Mouse (Mus musculus) forebrain, embryonic 12.5 days (tissue): Measurements from ENCODE around the gene Btbd17. TPM values are rescaled to one million over a fixed set of nuclear protein-coding genes. Genes with fewer than 3 reads are reported as not detected.

Source experiments
- ATAC-seq: fragments of 200-750 bp; cut with Nextera tagmentation; 2 replicates; pipeline ENCODE4 v1.8.0; 2017; ENCODE audit warnings: moderate TSS enrichment; ENCODE audit not compliant: low FRiP score
- H3K27ac ChIP-seq: fragments of 300-500 bp; sonication (generic); 2 replicates; pipeline ENCODE4 v1.5.1; 2016; ENCODE audit warnings: mild to moderate bottlenecking
- H3K27me3 ChIP-seq: fragments of 300-500 bp; sonication (generic); 2 replicates; pipeline ENCODE4 v1.6.1; 2016; ENCODE audit warnings: mild to moderate bottlenecking
- H3K36me3 ChIP-seq: fragments of 300-500 bp; sonication (generic); replicated peaks from 2 replicates; pipeline ENCODE4 v1.6.1; 2016; ENCODE audit warnings: mild to moderate bottlenecking
- H3K4me1 ChIP-seq: fragments of 300-500 bp; sonication (generic); 2 replicates; pipeline ENCODE4 v1.6.1; 2016
- H3K4me2 ChIP-seq: fragments of 300-500 bp; sonication (generic); 2 replicates; pipeline ENCODE4 v1.6.1; 2016; ENCODE audit warnings: mild to moderate bottlenecking, moderate library complexity
- H3K4me3 ChIP-seq: fragments of 300-500 bp; sonication (generic); replicated peaks from 2 replicates; pipeline ENCODE4 v1.5.1; 2016; ENCODE audit warnings: mild to moderate bottlenecking
- H3K9ac ChIP-seq: fragments of 300-500 bp; sonication (generic); 2 replicates; pipeline ENCODE4 v1.6.1; 2016; ENCODE audit warnings: mild to moderate bottlenecking
- H3K9me3 ChIP-seq: fragments of 300-500 bp; sonication (generic); 2 replicates; pipeline ENCODE4 v1.6.1; 2016
- WGBS: fragments of 180-500 bp; shearing (Covaris S2); methylation state at CpG from one replicate; pipeline ENCODE4 v1.1.7; 2016; 5-methylcytosine and 5-hydroxymethylcytosine counted together
- polyA plus RNA-seq: library from polyadenylated mRNA; unstranded; fragments of >200 nt; fragmentation: Nextera tagmentation; extraction: Ambion mirVana; gene quantifications from 2 replicates; pipeline ENCODE4 v1.2.1, GENCODE M21; 2016

The Btbd17 gene
- polyA plus RNA-seq, 1 experiment from 2014 or later, result 44.8 TPM

DNA sequence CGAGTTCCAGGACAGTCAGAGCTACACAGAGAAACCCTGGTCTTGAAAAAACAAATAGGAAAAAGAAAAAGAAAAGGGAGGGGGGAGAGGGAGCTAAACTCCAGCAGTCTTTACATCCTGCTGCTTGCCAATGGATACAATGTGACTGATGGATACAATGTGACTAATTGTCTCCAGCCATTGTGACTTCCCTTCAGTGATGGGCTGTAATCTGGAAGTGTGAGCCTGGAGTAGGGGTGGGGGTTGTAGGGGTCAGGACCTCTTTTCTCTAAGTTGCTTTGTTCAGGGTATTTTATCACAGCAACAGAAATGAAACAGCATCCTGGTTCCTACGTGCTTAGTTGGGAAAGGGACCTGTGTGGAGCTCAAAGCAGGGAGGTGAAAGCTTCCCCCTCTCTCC is 23.4 kb upstream of the Btbd17 start:
- no peaks in the 10 kb centered on the region for H3K9me3 ChIP-seq
- H3K27me3 ChIP-seq, result 0 out of 2 replicates have a peak, but pooled peaks cover 13% of the 10 kb centered on the region
- ATAC-seq, result no peak
- no peak overlapping the region for H3K4me2 ChIP-seq
- no peak overlapping the region for H3K27ac ChIP-seq
- no peak overlapping the region for H3K9ac ChIP-seq
- H3K36me3 ChIP-seq, result no peaks in the 10 kb centered on the region
- 23% methylated on average over 2 of the region's 2 CpGs for WGBS
- no peak overlapping the region for H3K4me3 ChIP-seq
- H3K4me1 ChIP-seq, result peaks cover 29% of the 10 kb centered on the region

DNA sequence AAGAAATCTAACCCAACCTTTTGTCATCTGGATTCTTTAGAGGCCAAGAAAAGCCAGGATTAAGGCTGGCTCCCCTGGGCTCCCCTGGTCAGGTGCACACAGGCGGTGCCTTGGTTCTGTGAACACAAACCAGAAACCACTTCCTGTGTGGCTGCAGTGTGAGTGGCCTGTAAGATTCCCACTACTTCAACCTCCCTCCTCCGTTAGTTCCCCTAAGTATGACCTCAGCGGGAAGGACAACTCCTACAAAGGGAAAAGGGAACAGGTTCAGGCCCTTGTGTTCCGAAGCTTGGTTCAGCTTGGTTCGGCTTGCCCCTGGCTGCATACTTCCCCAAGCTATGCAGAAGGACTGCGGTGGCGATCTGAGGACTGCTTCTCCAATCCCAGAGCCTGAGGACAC is 22.4 kb upstream of the Btbd17 start:
- Histone ChIP-seq H3K27ac (no peak overlapping the region), H3K4me3 (no peak overlapping the region), H3K9me3 (no peaks in the 10 kb centered on the region), H3K36me3 (no peaks in the 10 kb centered on the region), H3K4me1 (peaks cover 20% of the 10 kb centered on the region), H3K27me3 (0 out of 2 replicates have a peak, but pooled peaks cover 10% of the 10 kb centered on the region), H3K9ac (no peak overlapping the region), H3K4me2 (no peak overlapping the region)
- WGBS, result 89% methylated on average over 7 of the region's 7 CpGs
- no peak for ATAC-seq

DNA sequence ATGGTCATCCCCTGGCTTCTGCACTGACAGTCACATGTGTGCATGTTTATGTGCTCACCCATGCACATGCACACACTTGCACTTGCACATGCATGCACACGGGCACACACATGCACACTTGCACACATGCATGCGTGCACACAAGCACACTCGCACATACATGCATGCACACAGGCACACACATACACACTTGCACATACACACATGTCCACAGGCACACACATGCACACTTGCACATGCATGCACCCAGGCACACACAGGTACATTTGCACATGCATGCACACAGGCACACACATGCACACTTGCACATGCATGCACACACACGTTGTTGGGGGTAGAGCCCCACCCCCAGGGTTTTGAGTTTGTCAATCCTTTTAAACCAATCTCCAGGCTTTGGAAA is 21.2 kb upstream of the Btbd17 start:
- 89% methylated on average over 4 of the region's 4 CpGs for WGBS
- no peaks in the 10 kb centered on the region for H3K9me3 ChIP-seq
- no peak overlapping the region for H3K9ac ChIP-seq
- H3K4me2 ChIP-seq, result no peak overlapping the region
- no peak overlapping the region for H3K4me3 ChIP-seq
- ATAC-seq, result no peak
- H3K27me3 ChIP-seq, result 0 out of 2 replicates have a peak, but pooled peaks cover 10% of the 10 kb centered on the region
- H3K27ac ChIP-seq, result no peak overlapping the region
- H3K36me3 ChIP-seq, result no peaks in the 10 kb centered on the region
- H3K4me1 ChIP-seq, result peaks cover 12% of the 10 kb centered on the region

DNA sequence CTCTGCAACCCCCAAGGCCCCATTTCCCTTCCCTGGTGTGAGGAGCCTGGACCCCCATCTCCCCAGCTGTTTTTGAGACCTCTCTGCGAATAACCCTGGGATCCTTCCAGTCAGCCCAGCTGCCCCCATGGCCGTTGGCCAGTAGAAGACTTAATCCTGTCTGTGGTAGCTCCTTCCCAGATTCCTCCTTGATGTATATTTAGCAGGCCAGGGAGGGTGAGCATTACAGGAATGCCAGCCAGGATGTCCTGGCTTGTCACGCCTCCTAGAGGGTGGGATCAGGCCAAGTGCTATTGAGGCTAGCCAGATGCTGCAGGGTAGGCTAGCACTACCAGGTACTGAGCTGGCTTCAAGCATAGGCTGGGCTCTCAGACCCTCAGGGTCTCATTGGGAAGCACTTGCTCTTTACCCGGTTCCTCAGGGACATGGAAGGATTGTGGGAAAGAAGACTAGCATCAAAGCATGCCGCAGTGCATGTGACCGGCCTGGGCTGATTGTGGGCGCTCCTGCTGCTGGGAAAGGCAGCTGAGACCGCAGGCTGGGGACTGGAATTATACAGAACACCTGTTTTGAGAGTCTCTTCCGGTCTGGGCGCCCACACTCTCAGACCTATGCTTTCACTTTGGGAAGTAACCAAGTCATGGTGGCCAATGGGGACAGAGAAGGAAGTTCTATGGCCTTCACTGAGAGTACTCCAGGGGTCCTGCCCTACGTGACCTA is 19.3 kb upstream of the Btbd17 start:
- Histone ChIP-seq H3K27ac (no peak overlapping the region), H3K9me3 (no peaks in the 10 kb centered on the region), H3K36me3 (no peaks in the 10 kb centered on the region), H3K27me3 (0 out of 2 replicates have a peak, but pooled peaks cover 6% of the 10 kb centered on the region), H3K4me2 (no peak overlapping the region), H3K9ac (no peak overlapping the region), H3K4me3 (no peak overlapping the region), H3K4me1 (peaks cover 15% of the 10 kb centered on the region)
- no peak for ATAC-seq
- 85% methylated on average over 11 of the region's 11 CpGs for WGBS

DNA sequence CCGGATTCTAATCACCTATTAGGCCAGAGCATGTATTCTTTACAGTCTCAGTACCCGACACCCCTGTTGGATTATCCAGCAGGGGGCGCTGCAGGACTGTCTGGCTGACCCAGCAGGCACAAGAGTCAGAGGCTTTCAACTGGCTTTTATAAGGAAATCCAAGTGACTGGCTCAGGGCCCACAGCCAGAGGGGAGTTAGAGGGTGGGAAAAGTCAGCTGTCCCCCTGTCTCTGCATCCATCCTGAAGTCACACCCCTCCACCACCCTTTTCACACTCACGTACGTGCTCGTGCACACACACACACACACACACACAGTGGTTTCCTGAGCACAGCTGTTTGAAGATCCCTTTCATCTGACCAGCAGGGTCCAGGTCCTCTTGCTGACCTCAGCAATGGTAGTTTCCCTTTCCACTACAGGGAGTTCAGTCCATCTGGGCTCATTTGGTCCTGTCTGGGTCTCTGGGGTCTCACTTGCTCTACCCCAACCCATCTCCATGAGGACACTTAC is 17.0 kb upstream of the Btbd17 start:
- Histone ChIP-seq H3K27me3 (0 out of 2 replicates have a peak, but pooled peaks cover 3% of the 10 kb centered on the region), H3K9ac (no peak overlapping the region), H3K4me1 (peaks cover 11% of the 10 kb centered on the region), H3K9me3 (no peaks in the 10 kb centered on the region), H3K4me3 (no peak overlapping the region), H3K27ac (no peak overlapping the region), H3K4me2 (no peak overlapping the region), H3K36me3 (no peaks in the 10 kb centered on the region)
- 15% methylated on average over 6 of the region's 6 CpGs for WGBS
- peak; percentile 49; the same call in 1 of the 2 replicates for ATAC-seq

DNA sequence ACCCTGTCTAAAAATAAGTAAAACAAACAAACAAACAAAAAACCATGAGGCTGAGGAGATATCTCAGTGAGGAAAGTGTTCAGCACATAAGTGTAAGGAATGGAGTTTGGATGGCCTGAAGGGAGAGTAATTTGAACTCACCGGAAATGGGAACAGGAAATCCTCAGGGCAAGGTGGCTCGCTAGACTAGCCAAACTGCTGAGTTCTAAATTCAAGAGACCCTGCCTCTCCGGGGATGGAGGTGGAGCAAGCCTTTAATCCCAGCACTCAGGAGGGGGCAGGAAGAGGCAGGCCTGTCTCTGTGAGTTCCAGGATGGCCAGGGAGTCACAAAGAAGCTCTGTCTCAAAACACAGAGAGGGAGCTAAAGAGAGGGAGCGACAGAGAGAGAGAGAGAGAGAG is 14.6 kb upstream of the Btbd17 start:
- no peak overlapping the region for H3K27ac ChIP-seq
- H3K9ac ChIP-seq, result 0 out of 2 replicates have a peak overlapping the region, but pooled peaks have one; percentile 13
- 26% methylated on average over 4 of the region's 4 CpGs for WGBS
- no peaks in the 10 kb centered on the region for H3K9me3 ChIP-seq
- no peak for ATAC-seq
- no peaks in the 10 kb centered on the region for H3K27me3 ChIP-seq
- H3K4me2 ChIP-seq, result no peak overlapping the region
- H3K4me1 ChIP-seq, result peaks cover 27% of the 10 kb centered on the region
- H3K4me3 ChIP-seq, result no peak overlapping the region
- H3K36me3 ChIP-seq, result no peaks in the 10 kb centered on the region

DNA sequence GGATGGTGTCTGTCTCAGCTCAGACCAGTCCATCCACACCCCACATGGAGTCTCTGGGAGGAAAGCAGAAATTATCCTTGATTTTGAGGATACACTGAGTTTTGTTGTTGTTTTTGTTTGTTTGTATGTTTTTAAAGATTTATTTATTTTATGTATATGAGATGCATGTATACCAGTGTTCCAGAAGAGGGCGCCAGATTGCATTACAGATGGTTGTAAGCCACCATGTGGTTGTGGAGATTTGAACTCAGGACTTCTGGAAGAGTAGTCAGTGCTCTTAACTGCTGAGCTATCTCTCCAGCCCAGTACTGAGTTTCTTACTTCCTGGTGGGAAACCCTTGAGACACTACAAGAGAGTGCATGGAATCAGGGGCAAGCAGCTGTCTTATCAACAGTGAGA is 13.6 kb upstream of the Btbd17 start:
- WGBS, result 74% methylated on average over 1 of the region's 1 CpGs
- ATAC-seq, result no peak
- H3K27me3 ChIP-seq, result no peaks in the 10 kb centered on the region
- no peaks in the 10 kb centered on the region for H3K9me3 ChIP-seq
- H3K4me1 ChIP-seq, result peaks cover 29% of the 10 kb centered on the region
- no peak overlapping the region for H3K4me3 ChIP-seq
- no peak overlapping the region for H3K4me2 ChIP-seq
- no peak overlapping the region for H3K27ac ChIP-seq
- no peak overlapping the region for H3K9ac ChIP-seq
- H3K36me3 ChIP-seq, result no peaks in the 10 kb centered on the region

DNA sequence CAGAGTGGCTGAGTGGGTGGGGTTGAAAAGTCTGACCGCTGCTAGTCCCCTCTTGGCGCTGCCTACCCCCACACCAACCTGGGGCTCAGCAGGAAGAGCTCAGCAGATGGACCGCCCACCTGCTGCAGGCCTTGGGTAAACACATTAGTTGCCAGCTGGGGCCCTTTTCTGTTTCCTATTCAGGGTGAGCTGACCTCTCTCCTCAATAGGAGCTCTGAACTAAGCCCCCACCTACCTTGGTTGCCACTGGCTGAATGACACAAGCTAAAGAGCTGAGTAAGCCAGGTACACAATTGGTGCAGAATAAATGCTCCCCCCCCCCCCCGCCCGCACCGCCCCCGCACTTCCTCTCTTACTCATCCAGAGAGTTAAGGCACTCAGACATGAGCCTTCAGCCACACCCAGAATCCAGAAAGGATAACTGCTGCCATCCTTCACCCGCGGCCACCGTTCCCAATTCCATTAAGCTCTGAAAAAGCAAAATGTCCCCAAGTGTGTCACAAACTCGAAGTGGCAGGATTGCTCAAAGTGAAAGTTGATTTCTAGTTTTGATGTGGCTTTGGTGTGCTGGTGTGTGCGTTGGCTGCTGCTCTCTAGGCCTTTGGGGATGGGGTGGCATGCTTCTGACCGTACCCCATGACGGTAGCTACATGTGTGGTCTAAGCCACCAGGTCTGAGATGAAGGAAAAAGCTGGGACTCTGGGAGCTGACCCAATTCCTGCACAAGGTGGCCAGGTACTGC is 12.1 kb upstream of the Btbd17 start:
- no peaks in the 10 kb centered on the region for H3K9me3 ChIP-seq
- H3K9ac ChIP-seq, result no peak overlapping the region
- no peaks in the 10 kb centered on the region for H3K36me3 ChIP-seq
- no peak overlapping the region for H3K4me3 ChIP-seq
- H3K4me1 ChIP-seq, result peaks cover 44% of the 10 kb centered on the region
- H3K27me3 ChIP-seq, result no peaks in the 10 kb centered on the region
- no peak overlapping the region for H3K4me2 ChIP-seq
- ATAC-seq, result peak; percentile 37; the same call in 1 of the 2 replicates
- 24% methylated on average over 14 of the region's 14 CpGs for WGBS
- peak overlapping the region; percentile 20; the same call in 1 of the 2 replicates for H3K27ac ChIP-seq

DNA sequence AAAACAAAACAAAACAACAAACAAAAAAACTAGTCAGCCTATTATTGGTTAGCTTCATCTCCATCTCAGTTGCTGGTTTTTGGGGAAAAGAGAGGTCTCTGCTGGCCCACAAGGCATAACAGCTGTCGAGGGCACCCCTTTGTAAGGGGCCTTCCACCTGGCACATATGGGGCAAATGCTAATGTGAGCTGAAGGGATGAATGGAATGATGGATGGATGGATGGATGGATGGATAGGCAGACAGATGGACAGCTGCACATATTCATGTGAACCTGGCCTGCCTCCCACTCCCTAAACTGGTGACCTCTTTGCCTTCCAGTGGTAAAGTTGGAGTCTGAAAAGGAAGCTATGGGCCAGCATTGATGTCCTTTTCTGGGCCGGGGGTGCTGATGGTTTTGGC is 11.3 kb upstream of the Btbd17 start:
- no peaks in the 10 kb centered on the region for H3K27me3 ChIP-seq
- no peaks in the 10 kb centered on the region for H3K9me3 ChIP-seq
- no peak for ATAC-seq
- no peak overlapping the region for H3K9ac ChIP-seq
- H3K27ac ChIP-seq, result peak overlapping the region; percentile 13; the same call in 1 of the 2 replicates
- WGBS, result 65% methylated on average over 2 of the region's 2 CpGs
- no peak overlapping the region for H3K4me3 ChIP-seq
- H3K36me3 ChIP-seq, result no peaks in the 10 kb centered on the region
- H3K4me1 ChIP-seq, result peaks cover 50% of the 10 kb centered on the region
- H3K4me2 ChIP-seq, result no peak overlapping the region

DNA sequence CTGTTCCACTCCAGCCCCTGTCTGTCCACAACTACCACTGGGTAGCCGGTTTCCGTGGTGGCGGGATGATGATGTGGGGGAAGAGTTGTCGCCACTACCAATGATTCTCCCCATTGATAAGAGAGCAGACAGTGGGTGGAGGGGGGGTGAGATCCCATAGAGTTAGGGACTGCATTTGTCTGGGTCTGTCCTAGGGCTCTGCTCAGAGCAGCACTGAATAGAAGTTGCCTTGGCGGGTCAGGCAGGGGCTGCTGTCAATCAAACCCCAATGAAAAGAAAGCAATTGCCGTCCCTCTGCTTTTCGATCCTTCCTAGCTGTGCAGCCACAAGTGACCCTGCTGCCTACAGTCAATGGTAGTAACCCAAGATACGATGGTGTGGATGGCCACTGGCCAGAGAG is 8.2 kb upstream of the Btbd17 start:
- 0 out of 2 replicates have a peak, but pooled peaks have one; percentile 27 for ATAC-seq
- Histone ChIP-seq H3K9ac (no peak overlapping the region), H3K27me3 (no peaks in the 10 kb centered on the region), H3K9me3 (no peaks in the 10 kb centered on the region), H3K27ac (peak overlapping the region; percentile 36; the same call in 1 of the 2 replicates), H3K36me3 (no peaks in the 10 kb centered on the region), H3K4me2 (no peak overlapping the region), H3K4me1 (peaks cover 46% of the 10 kb centered on the region), H3K4me3 (no peak overlapping the region)
- WGBS, result 15% methylated on average over 8 of the region's 8 CpGs

DNA sequence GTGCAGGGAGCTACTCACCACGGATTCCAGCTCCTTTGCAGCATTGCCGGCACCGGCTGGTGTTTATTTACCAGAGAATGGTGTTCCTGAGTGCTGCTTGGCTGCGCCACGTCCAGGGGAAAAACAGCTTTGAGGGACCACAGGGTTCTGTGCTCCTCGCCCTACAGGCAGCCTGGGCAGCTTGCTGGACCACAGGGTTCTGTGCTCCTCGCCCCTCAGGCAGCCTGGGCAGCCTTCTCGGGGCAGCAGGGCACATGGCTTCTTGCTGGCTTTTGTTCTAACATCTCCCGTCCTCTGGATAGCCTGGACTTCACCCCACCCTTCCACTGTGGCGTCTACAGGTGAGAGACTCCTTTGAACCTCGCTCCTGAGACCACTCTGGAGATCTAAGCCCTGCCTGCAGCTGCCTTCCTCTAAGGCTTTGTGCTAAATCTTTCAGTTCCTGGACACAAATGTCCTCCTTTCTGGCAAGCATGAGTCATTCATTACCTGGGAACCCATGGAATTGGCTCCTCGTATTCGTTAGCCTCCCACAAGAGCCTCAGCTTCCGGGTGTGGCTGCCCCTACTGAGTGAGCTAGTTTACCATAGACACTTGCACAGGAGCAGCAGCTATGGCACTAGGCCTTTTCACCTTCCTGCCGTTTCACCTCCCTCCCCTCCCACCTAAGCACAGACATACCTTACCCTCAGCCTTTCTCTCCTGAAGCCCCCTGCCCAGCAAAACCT is 7.0 kb upstream of the Btbd17 start:
- Histone ChIP-seq H3K27ac (no peak overlapping the region), H3K9me3 (no peaks in the 10 kb centered on the region), H3K9ac (no peak overlapping the region), H3K4me3 (no peak overlapping the region), H3K4me1 (peaks cover 38% of the 10 kb centered on the region), H3K4me2 (no peak overlapping the region), H3K27me3 (no peaks in the 10 kb centered on the region), H3K36me3 (no peaks in the 10 kb centered on the region)
- WGBS, result 67% methylated on average over 15 of the region's 15 CpGs
- no peak for ATAC-seq

DNA sequence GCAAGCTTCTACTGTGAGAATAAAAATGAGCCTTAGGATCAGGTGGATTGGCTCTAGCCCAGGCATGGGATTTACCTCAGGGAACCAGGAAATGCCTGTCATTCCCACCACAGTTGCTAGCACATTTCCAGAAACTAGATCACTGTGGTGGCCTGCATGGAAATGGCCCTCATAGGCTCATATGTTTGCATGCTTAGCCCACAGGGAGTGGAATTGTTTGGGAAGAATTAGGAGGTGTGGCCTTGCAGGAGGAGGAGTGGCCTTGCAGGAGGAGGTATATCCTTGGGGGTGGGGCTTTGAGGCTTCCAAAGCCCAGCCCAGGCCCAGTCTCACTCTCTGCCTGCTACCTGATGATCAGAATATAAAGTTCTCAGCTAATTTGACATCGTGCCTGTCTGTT is 6.2 kb upstream of the Btbd17 start:
- no peak overlapping the region for H3K4me2 ChIP-seq
- H3K4me3 ChIP-seq, result no peak overlapping the region
- WGBS, result 79% methylated on average over 1 of the region's 1 CpGs
- no peak overlapping the region for H3K9ac ChIP-seq
- peaks cover 36% of the 10 kb centered on the region for H3K4me1 ChIP-seq
- no peak for ATAC-seq
- no peaks in the 10 kb centered on the region for H3K36me3 ChIP-seq
- no peak overlapping the region for H3K27ac ChIP-seq
- no peaks in the 10 kb centered on the region for H3K9me3 ChIP-seq
- no peaks in the 10 kb centered on the region for H3K27me3 ChIP-seq
